ENCODE assay signal across 8 mouse cellular contexts in genomic region chr19:30117775-30118174, GRCm38 (mm10). TPM values are rescaled to one million over a fixed set of nuclear protein-coding genes. Genes with fewer than 3 reads are reported as not detected.
DNase-seq lines count a peak whose midpoint lies in the region; ATAC-seq and TF ChIP-seq lines count a peak whose summit lies in the region.
"Had no signal": no experiment of that assay in that cellular context is flagged by ENCODE, and none has a peak within 500 bp of the region (broad histone marks: within the 10 kb centered on the region; RNA-seq: fewer than 3 reads in every experiment).

No protein-coding gene starts in this region.

- no peak; the same call in 1 of the 2 replicates for ATAC-seq in embryonic facial prominence, embryonic 11.5 days (replicated peaks; ENCODE audit: insufficient number of reproducible peaks, low FRiP score, low TSS enrichment, low read depth)
- ATAC-seq in forebrain, postnatal 0 days, result peak; percentile 93
- ATAC-seq in hindbrain, embryonic 14.5 days (ENCODE audit: low FRiP score), result peak; percentile 87
- peak; percentile 87 for ATAC-seq in midbrain, embryonic 16.5 days

- no peaks in the 10 kb centered on the region for H3K27me3 ChIP-seq in embryonic facial prominence, embryonic 11.5 days (ENCODE audit: control insufficient read depth, insufficient read depth, low read length)
- H3K27me3 ChIP-seq in forebrain, postnatal 0 days (ENCODE audit: insufficient read depth, low read length), result no peaks in the 10 kb centered on the region
- H3K27me3 ChIP-seq in hindbrain, embryonic 14.5 days (ENCODE audit: control insufficient read depth, insufficient read depth, low read length), result no peaks in the 10 kb centered on the region
- no peaks in the 10 kb centered on the region for H3K27me3 ChIP-seq in midbrain, embryonic 16.5 days (ENCODE audit: control insufficient read depth, insufficient read depth, low read depth, low read length)
- H3K27me3 ChIP-seq: liver, embryonic 13.5 days had no signal

- H3K4me1 ChIP-seq in embryonic facial prominence, embryonic 11.5 days (ENCODE audit: control insufficient read depth, insufficient read depth, low read length), result no peaks in the 10 kb centered on the region
- H3K4me1 ChIP-seq in forebrain, postnatal 0 days (ENCODE audit: insufficient read depth), result peaks cover 24% of the 10 kb centered on the region
- H3K4me1 ChIP-seq in hindbrain, embryonic 14.5 days (replicated peaks; ENCODE audit: control insufficient read depth, insufficient read depth, low read length), result peaks cover 32% of the 10 kb centered on the region
- H3K4me1 ChIP-seq in midbrain, embryonic 16.5 days (ENCODE audit: control insufficient read depth, insufficient read depth, low read length), result peaks cover 44% of the 10 kb centered on the region
- H3K4me1 ChIP-seq in lung, adult 2 months (ENCODE audit: control insufficient read depth, insufficient read depth, low read length), result no peaks in the 10 kb centered on the region

- no peaks in the 10 kb centered on the region for H3K36me3 ChIP-seq in embryonic facial prominence, embryonic 11.5 days (replicated peaks; ENCODE audit: control insufficient read depth, insufficient read depth, low read depth, low read length)
- H3K36me3 ChIP-seq in forebrain, postnatal 0 days (ENCODE audit: insufficient read depth), result no peaks in the 10 kb centered on the region
- H3K36me3 ChIP-seq in hindbrain, embryonic 14.5 days (replicated peaks; ENCODE audit: control insufficient read depth, insufficient read depth), result no peaks in the 10 kb centered on the region
- H3K36me3 ChIP-seq in midbrain, embryonic 16.5 days (ENCODE audit: control insufficient read depth, insufficient read depth, low read length), result no peaks in the 10 kb centered on the region

- WGBS in embryonic facial prominence, embryonic 11.5 days, result 67% methylated on average over 9 of the region's 9 CpGs
- WGBS in forebrain, postnatal 0 days, result 22% methylated on average over 9 of the region's 9 CpGs
- 22% methylated on average over 9 of the region's 9 CpGs for WGBS in hindbrain, embryonic 14.5 days
- WGBS in midbrain, embryonic 16.5 days, result 20% methylated on average over 9 of the region's 9 CpGs
- 56% methylated on average over 9 of the region's 9 CpGs for WGBS in lung, adult 2 months

- no peak overlapping the region for H3K4me2 ChIP-seq in embryonic facial prominence, embryonic 11.5 days (ENCODE audit: low read depth, low read length)
- peak overlapping the region; percentile 8; the same call in 1 of the 2 replicates for H3K4me2 ChIP-seq in forebrain, postnatal 0 days (ENCODE audit: low read depth)
- peak overlapping the region; percentile 17; the same call in 1 of the 2 replicates for H3K4me2 ChIP-seq in hindbrain, embryonic 14.5 days (replicated peaks)
- H3K4me2 ChIP-seq in midbrain, embryonic 16.5 days (ENCODE audit: low read length), result peak overlapping the region; percentile 6
- H3K4me2 ChIP-seq: liver, embryonic 13.5 days had no signal

- no peak overlapping the region for H3K4me3 ChIP-seq in embryonic facial prominence, embryonic 11.5 days (ENCODE audit: low read depth, low read length)
- H3K4me3 ChIP-seq in forebrain, postnatal 0 days (ENCODE audit: low read depth, low read length), result no peak overlapping the region
- no peak overlapping the region for H3K4me3 ChIP-seq in hindbrain, embryonic 14.5 days (replicated peaks; ENCODE audit: low read length)
- no peak overlapping the region for H3K4me3 ChIP-seq in midbrain, embryonic 16.5 days (ENCODE audit: low read depth, low read length)
- no peak overlapping the region for H3K4me3 ChIP-seq in lung, adult 2 months (replicated peaks; ENCODE audit: extremely low read depth, low read depth, low read length)
- H3K4me3 ChIP-seq: liver, embryonic 13.5 days had no signal

- no peak overlapping the region for H3K9ac ChIP-seq in embryonic facial prominence, embryonic 11.5 days (replicated peaks; ENCODE audit: low read length)
- H3K9ac ChIP-seq in forebrain, postnatal 0 days, result 0 out of 2 replicates have a peak overlapping the region, but pooled peaks have one; percentile 18
- H3K9ac ChIP-seq in hindbrain, embryonic 14.5 days, result no peak overlapping the region
- H3K9ac ChIP-seq in midbrain, embryonic 16.5 days (ENCODE audit: low read depth, low read length), result no peak overlapping the region
- H3K9ac ChIP-seq: liver, embryonic 13.5 days had no signal

- no peaks in the 10 kb centered on the region for H3K9me3 ChIP-seq in embryonic facial prominence, embryonic 11.5 days (replicated peaks; ENCODE audit: control insufficient read depth, low read length)
- H3K9me3 ChIP-seq in forebrain, postnatal 0 days (ENCODE audit: low read length), result no peaks in the 10 kb centered on the region
- no peaks in the 10 kb centered on the region for H3K9me3 ChIP-seq in hindbrain, embryonic 14.5 days (ENCODE audit: control insufficient read depth, low read length)
- H3K9me3 ChIP-seq in midbrain, embryonic 16.5 days (replicated peaks; ENCODE audit: control insufficient read depth, low read length, poor library complexity, severe bottlenecking), result no peaks in the 10 kb centered on the region
- H3K9me3 ChIP-seq: liver, embryonic 13.5 days had no signal

- peak; percentile 71 for DNase-seq in embryonic facial prominence, embryonic 11.5 days (ENCODE audit: low spot score)
- peak; percentile 83 for DNase-seq in forebrain, postnatal 0 days
- peak; percentile 77 for DNase-seq in hindbrain, embryonic 14.5 days (ENCODE audit: low spot score)
- no peak for DNase-seq in lung, adult 2 months
- no peak for DNase-seq in spleen, adult 12 weeks (ENCODE audit: low spot score)
- DNase-seq in kidney, postnatal 36 days, result no peak
- DNase-seq: liver, embryonic 13.5 days had no signal

- TF ChIP-seq CTCF in forebrain, postnatal 0 days (IDR thresholded peaks at IDR 0.05; ENCODE audit: low read depth), result no peak
- no peak for TF ChIP-seq CTCF in lung, adult 2 months (IDR thresholded peaks at IDR 0.05; ENCODE audit: insufficient read depth, low read length)

- no peak overlapping the region for H3K27ac ChIP-seq in embryonic facial prominence, embryonic 11.5 days (replicated peaks; ENCODE audit: low read depth, low read length)
- H3K27ac ChIP-seq in forebrain, postnatal 0 days (ENCODE audit: low read depth, low read length), result peak overlapping the region; percentile 84
- peak overlapping the region; percentile 87 for H3K27ac ChIP-seq in hindbrain, embryonic 14.5 days
- H3K27ac ChIP-seq in midbrain, embryonic 16.5 days (ENCODE audit: low read length), result peak overlapping the region; percentile 89
- H3K27ac ChIP-seq: liver, embryonic 13.5 days had no signal

- TF ChIP-seq POLR2A in lung, adult 2 months (IDR thresholded peaks at IDR 0.05; ENCODE audit: borderline replicate concordance, extremely low read depth, low read depth, low read length), result no peak

RNA-seq across cellular contexts. Expression of gene Gldc, which starts 57.5 kb away (rescaled TPM):
- 6.3 and 9.4 TPM in 2 replicates for polyA plus RNA-seq in embryonic facial prominence, embryonic 11.5 days (2014; fragmentation: Nextera tagmentation; extraction: Ambion mirVana)
- total RNA-seq in forebrain, postnatal 0 days (2014; rRNA removed), result 10.5 and 12.7 TPM in 2 replicates
- polyA plus RNA-seq in forebrain, postnatal 0 days (2015; fragmentation: Nextera tagmentation; extraction: Ambion mirVana), result 6.0 and 8.2 TPM in 2 replicates
- 7.2 and 8.5 TPM in 2 replicates for polyA plus RNA-seq in hindbrain, embryonic 14.5 days (2014; fragmentation: Nextera tagmentation; extraction: Ambion mirVana)
- 5.9 and 6.3 TPM in 2 replicates for polyA plus RNA-seq in midbrain, embryonic 16.5 days (2015; fragmentation: Nextera tagmentation; extraction: Ambion mirVana)
- polyA plus RNA-seq in lung, adult 2 months (2012; rRNA removed), result 0.15 TPM in 2 replicates

Comparison
In these comparisons a context has a peak if more than half of its experiments do, and no peak if none do; other contexts are left out.
1. DNase-seq: peak in embryonic facial prominence, embryonic 11.5 days (single experiment), forebrain, postnatal 0 days (single experiment) and hindbrain, embryonic 14.5 days (single experiment); none in lung, adult 2 months (single experiment), spleen, adult 12 weeks (single experiment) and kidney, postnatal 36 days (0 of 2).